Mouse (Mus musculus) small intestine, adult 2 months (tissue): Measurements from ENCODE around the gene Clptm1. TPM values are rescaled to one million over a fixed set of nuclear protein-coding genes. Genes with fewer than 3 reads are reported as not detected.

ENCODE experiments used
- H3K27ac ChIP-seq: fragments of 200-500 bp; 2 replicates; pipeline ENCODE4 v1.5.1; 2012; ENCODE audit warnings: low read depth, low read length, control low read depth, inconsistent platforms; ENCODE audit not compliant: insufficient read depth
- H3K27me3 ChIP-seq: fragments of 200-500 bp; 2 replicates; pipeline ENCODE4 v1.6.1; 2012; ENCODE audit warnings: mild to moderate bottlenecking, moderate library complexity, low read length, inconsistent platforms; ENCODE audit not compliant: control insufficient read depth, insufficient read depth
- H3K36me3 ChIP-seq: fragments of 200-500 bp; 2 replicates; pipeline ENCODE4 v1.6.1; 2012; ENCODE audit warnings: mild to moderate bottlenecking, low read length, control low read depth, inconsistent platforms; ENCODE audit not compliant: control insufficient read depth, insufficient read depth
- H3K4me1 ChIP-seq: fragments of 200-500 bp; 2 replicates; pipeline ENCODE4 v1.6.1; 2012; ENCODE audit warnings: low read length, inconsistent platforms, mixed read lengths; ENCODE audit not compliant: control insufficient read depth, insufficient read depth, insufficient read length
- H3K4me3 ChIP-seq: fragments of 200-500 bp; 2 replicates; pipeline ENCODE4 v1.5.1; 2012; ENCODE audit warnings: low read depth, mild to moderate bottlenecking, control low read depth, inconsistent platforms, low read length, moderate library complexity
- CTCF ChIP-seq: fragments of 200-500 bp; IDR thresholded peaks from 2 replicates; pipeline ENCODE4 v1.5.1; 2012; ENCODE audit warnings: low read depth, mild to moderate bottlenecking, control low read depth, inconsistent platforms, low read length, moderate library complexity, mixed read lengths; ENCODE audit not compliant: insufficient replicate concordance, insufficient read length; ENCODE audit errors: extremely low read depth
- POLR2A ChIP-seq: fragments of 200-500 bp; IDR thresholded peaks from 2 replicates; pipeline ENCODE4 v1.6.1; 2012; ENCODE audit warnings: low read depth, mild to moderate bottlenecking, control low read depth, inconsistent platforms, low read length, moderate library complexity
- WGBS: fragments of 180-500 bp; shearing (Covaris S2); methylation state at CpG from one replicate; pipeline ENCODE4 v1.1.7; 2018; 5-methylcytosine and 5-hydroxymethylcytosine counted together
- polyA plus RNA-seq: library from polyadenylated mRNA; depleted of rRNA; stranded (reverse); fragments of >200 nt; gene quantifications from 2 replicates; pipeline ENCODE4 v1.2.3, GENCODE M21; 2012; rRNA removed

Clptm1 gene
- polyA plus RNA-seq, 1 experiment, result 141 TPM

- H3K4me1 ChIP-seq, result no peaks in the 10 kb centered on the region
- H3K4me3 ChIP-seq, result no peak overlapping the region
- 43% methylated on average over 3 of the region's 3 CpGs for whole genome bisulfite sequencing
- H3K36me3 ChIP-seq, result peaks cover 77% of the 10 kb centered on the region
- no peak overlapping the region for H3K27ac ChIP-seq
- peak; percentile 66; the same call in 1 of the 2 replicates for TF ChIP-seq CTCF
- TF ChIP-seq POLR2A, result no peak
- no peaks in the 10 kb centered on the region for H3K27me3 ChIP-seq
These were observed 75.6 kb downstream of the Clptm1 start for GRCm38 (mm10) chr7:19589207-19589606.

- WGBS, result 95% methylated on average over 46 of the region's 46 CpGs
- Histone ChIP-seq H3K27ac (no peak overlapping the region), H3K27me3 (no peaks in the 10 kb centered on the region), H3K36me3 (peaks cover 79% of the 10 kb centered on the region), H3K4me3 (no peak overlapping the region), H3K4me1 (no peaks in the 10 kb centered on the region)
- TF ChIP-seq CTCF (no peak), POLR2A (no peak)
These were observed 78.6 kb downstream of the Clptm1 start for GRCm38 (mm10) chr7:19586269-19586668.

Other genes starting within 250 kb of the Clptm1 start
- gene Mark4, start 206.2 kb downstream of the Clptm1 start, polyA plus RNA-seq, result 11.6 and 27.4 TPM in 2 replicates
- 6.5 and 12.0 TPM in 2 replicates for gene Exoc3l2, start 201.7 kb downstream of the Clptm1 start, polyA plus RNA-seq
- gene Bloc1s3, start 156.7 kb downstream of the Clptm1 start, polyA plus RNA-seq, result 11.9 and 24.9 TPM in 2 replicates
- 56.3 and 120 TPM in 2 replicates for gene Trappc6a, start 156.6 kb downstream of the Clptm1 start, polyA plus RNA-seq
- gene Nkpd1, start 147.2 kb downstream of the Clptm1 start, polyA plus RNA-seq, result 0.23 and 0.43 TPM in 2 replicates
- 57.9 and 115 TPM in 2 replicates for gene Ppp1r37, start 102.0 kb downstream of the Clptm1 start, polyA plus RNA-seq
- gene Zfp296, start 87.7 kb downstream of the Clptm1 start, polyA plus RNA-seq, result 3.0 and 3.7 TPM in 2 replicates
- 85.5 and 146 TPM in 2 replicates for gene Gemin7, start 87.4 kb downstream of the Clptm1 start, polyA plus RNA-seq
- gene Clasrp, start 60.5 kb downstream of the Clptm1 start, polyA plus RNA-seq, result 91.6 and 184 TPM in 2 replicates
- 47.2 and 144 TPM in 2 replicates for gene Relb, start 35.6 kb downstream of the Clptm1 start, polyA plus RNA-seq
- 1,337 and 1,661 TPM in 2 replicates for gene Apoc2, start 12.9 kb upstream of the Clptm1 start, polyA plus RNA-seq
- gene Gm44805, start 16.4 kb upstream of the Clptm1 start, polyA plus RNA-seq, result 0.37 and 0.69 TPM in 2 replicates
- 0.33 and 1.4 TPM in 2 replicates for gene Apoc4, start 16.4 kb upstream of the Clptm1 start, polyA plus RNA-seq
- not detected in 2 replicates for gene Apoc1, start 27.6 kb upstream of the Clptm1 start, polyA plus RNA-seq
- gene Apoe, start 34.2 kb upstream of the Clptm1 start, polyA plus RNA-seq, result 591 and 688 TPM in 2 replicates
- gene Tomm40, start 50.4 kb upstream of the Clptm1 start, polyA plus RNA-seq, result 62.8 and 72.9 TPM in 2 replicates
- 128 and 208 TPM in 2 replicates for gene Nectin2, start 85.5 kb upstream of the Clptm1 start, polyA plus RNA-seq
- gene Bcam, start 106.0 kb upstream of the Clptm1 start, polyA plus RNA-seq, result 18.6 and 20.3 TPM in 2 replicates
- 56.7 and 145 TPM in 2 replicates for gene Cblc, start 131.8 kb upstream of the Clptm1 start, polyA plus RNA-seq
- gene Bcl3, start 157.7 kb upstream of the Clptm1 start, polyA plus RNA-seq, result 169 and 226 TPM in 2 replicates
- gene Gm19345, start 187.0 kb upstream of the Clptm1 start, polyA plus RNA-seq, result 0.13 TPM in 1 of 2 replicates, not detected in the other
- 0.47 and 1.3 TPM in 2 replicates for gene Ceacam16, start 196.3 kb upstream of the Clptm1 start, polyA plus RNA-seq
- not detected in 2 replicates for gene Ceacam19, start 222.9 kb upstream of the Clptm1 start, polyA plus RNA-seq